Mouse (Mus musculus) spleen, adult 2 months (tissue): ENCODE results near the gene Minar1.

Source experiments
- CTCF ChIP-seq: fragments of 200-500 bp; IDR thresholded peaks from 2 replicates; pipeline ENCODE4 v1.5.1; 2011; ENCODE audit warnings: mild to moderate bottlenecking, inconsistent platforms; ENCODE audit not compliant: insufficient read depth, insufficient read length, insufficient replicate concordance; ENCODE audit errors: extremely low read depth
- POLR2A ChIP-seq: fragments of 200-500 bp; IDR thresholded peaks from 2 replicates; pipeline ENCODE4 v1.6.1; 2011; ENCODE audit warnings: low read depth, low read length, inconsistent platforms

GRCm38 (mm10) chr9:89600677-89601076 is 22.2 kb downstream of the Minar1 start:
- no peak for TF ChIP-seq CTCF
- no peak for TF ChIP-seq POLR2A
